Mouse (Mus musculus): Measurements from ENCODE around the gene Adam10.
A peak's percentile ranks its signal among the peaks of the same experiment; 100 is the strongest.

Gene Adam10

GRCm38 (mm10) chr9:70775517-70775916, 96.7 kb downstream of the Adam10 start:
- no peak for DNase-seq (ENCODE audit: low spot score in 2 of 2)

- DNase-seq (ENCODE audit: low spot score in 2 of 2): no peak
Measured at GRCm38 (mm10) chr9:70782191-70782590, 103.4 kb downstream of the Adam10 start.

GRCm38 (mm10) chr9:70788705-70789104, 109.9 kb downstream of the Adam10 start:
- DNase-seq (ENCODE audit: low spot score in 2 of 2): no peak

- no peak for DNase-seq (ENCODE audit: low spot score in 2 of 2)
Measured at GRCm38 (mm10) chr9:70790621-70791020, 111.8 kb downstream of the Adam10 start.

- DNase-seq (ENCODE audit: low spot score in 2 of 2): peak in 1 of 2 experiments; percentile 19
Measured at GRCm38 (mm10) chr9:70794643-70795438, 116.0 kb downstream of the Adam10 start.

- no peak for DNase-seq (ENCODE audit: low spot score in 2 of 2)
Measured at GRCm38 (mm10) chr9:70795439-70795757, 116.6 kb downstream of the Adam10 start.

GRCm38 (mm10) chr9:70800588-70801315, 122.0 kb downstream of the Adam10 start:
- DNase-seq (ENCODE audit: low spot score in 2 of 2): no peak

GRCm38 (mm10) chr9:70801761-70802160, 123.0 kb downstream of the Adam10 start:
- DNase-seq (ENCODE audit: low spot score in 2 of 2): no peak

- no peak for DNase-seq (ENCODE audit: low spot score in 2 of 2)
Measured at GRCm38 (mm10) chr9:70802816-70803215, 124.0 kb downstream of the Adam10 start.

GRCm38 (mm10) chr9:70806069-70806468, 127.3 kb downstream of the Adam10 start:
- DNase-seq (ENCODE audit: low spot score in 2 of 2): no peak

- DNase-seq (ENCODE audit: low spot score in 2 of 2): no peak
Measured at GRCm38 (mm10) chr9:70807714-70808113, 128.9 kb downstream of the Adam10 start.

- DNase-seq (ENCODE audit: low spot score in 2 of 2): no peak
Measured at GRCm38 (mm10) chr9:70812551-70812950, 133.8 kb downstream of the Adam10 start.

GRCm38 (mm10) chr9:70816701-70817305, 138.0 kb downstream of the Adam10 start:
- no peak for DNase-seq (ENCODE audit: low spot score in 2 of 2)

GRCm38 (mm10) chr9:70817396-70817795, 138.6 kb downstream of the Adam10 start:
- no peak for DNase-seq (ENCODE audit: low spot score in 2 of 2)

- no peak for DNase-seq (ENCODE audit: low spot score in 2 of 2)
Measured at GRCm38 (mm10) chr9:70818739-70819138, 139.9 kb downstream of the Adam10 start.

GRCm38 (mm10) chr9:70824103-70824502, 145.3 kb downstream of the Adam10 start:
- no peak for DNase-seq (ENCODE audit: low spot score in 2 of 2)

GRCm38 (mm10) chr9:70827911-70828310, 149.1 kb downstream of the Adam10 start:
- DNase-seq (ENCODE audit: low spot score in 2 of 2): no peak
